Mouse (Mus musculus) right cerebral cortex, adult 18-20 months (tissue): ENCODE results near the gene Mettl23.

ENCODE experiments used
- DNase-seq: peaks from one replicate; pipeline ENCODE4 v3.0.0; 2022; ENCODE audit warnings: mixed read lengths

Gene Mettl23

DNA sequence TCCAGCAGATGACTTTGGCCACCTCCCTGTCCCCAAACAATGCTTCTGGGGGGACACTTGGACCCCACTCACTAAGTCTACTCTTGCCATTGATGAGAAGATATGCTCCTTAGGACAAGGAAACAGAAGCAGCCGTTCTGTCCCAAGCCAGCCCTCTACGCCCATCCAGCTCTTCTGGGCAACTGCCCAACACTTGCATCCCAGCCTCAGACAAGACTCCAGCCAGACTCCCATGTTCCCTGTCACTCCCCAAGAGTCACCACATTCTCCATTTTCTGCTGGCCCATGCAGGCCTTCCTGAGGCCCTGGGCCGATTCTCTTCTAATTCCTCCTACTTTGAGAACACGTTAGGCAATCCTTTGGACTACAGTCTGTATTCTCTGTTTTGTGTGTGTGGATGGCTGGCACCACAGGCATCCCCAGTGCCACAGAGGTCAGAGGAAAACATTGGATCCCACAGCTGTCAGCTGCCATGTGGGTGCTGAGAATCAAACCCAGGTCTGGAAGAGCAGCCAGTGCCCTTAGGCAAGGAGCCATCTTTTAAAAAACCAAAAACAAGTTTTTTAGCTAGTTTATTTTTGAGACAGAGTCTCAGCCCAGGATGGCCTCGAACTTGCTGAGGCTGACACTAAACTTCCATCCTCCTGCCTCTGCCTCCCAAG is 23.0 kb upstream of the Mettl23 start:
- no peak for DNase-seq

- DNase-seq, result no peak
These were observed 21.8 kb upstream of the Mettl23 start for GRCm38 (mm10) chr11:116821057-116821940.

DNA sequence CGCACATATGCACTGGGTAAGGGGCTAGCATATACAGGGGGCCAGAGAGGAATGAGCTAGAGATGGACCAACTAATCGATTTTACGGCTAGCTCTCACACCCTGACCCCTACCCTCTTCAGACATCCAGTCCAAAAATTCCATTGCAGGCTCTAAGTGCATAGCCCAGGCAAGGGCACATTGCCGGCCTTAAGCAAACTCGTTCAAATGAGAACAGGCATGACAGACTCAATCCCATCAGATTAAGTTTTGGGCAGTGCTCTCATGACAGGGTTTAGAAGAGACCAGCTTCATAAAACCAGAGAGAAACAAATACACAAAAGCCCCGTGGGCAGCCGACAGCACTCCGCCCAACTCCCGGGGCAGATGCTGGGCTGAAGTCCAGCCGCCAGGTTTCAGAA is 20.9 kb upstream of the Mettl23 start:
- no peak for DNase-seq

- peak; percentile 61 for DNase-seq
These were observed 20.5 kb upstream of the Mettl23 start for GRCm38 (mm10) chr11:116822626-116823025.

DNA sequence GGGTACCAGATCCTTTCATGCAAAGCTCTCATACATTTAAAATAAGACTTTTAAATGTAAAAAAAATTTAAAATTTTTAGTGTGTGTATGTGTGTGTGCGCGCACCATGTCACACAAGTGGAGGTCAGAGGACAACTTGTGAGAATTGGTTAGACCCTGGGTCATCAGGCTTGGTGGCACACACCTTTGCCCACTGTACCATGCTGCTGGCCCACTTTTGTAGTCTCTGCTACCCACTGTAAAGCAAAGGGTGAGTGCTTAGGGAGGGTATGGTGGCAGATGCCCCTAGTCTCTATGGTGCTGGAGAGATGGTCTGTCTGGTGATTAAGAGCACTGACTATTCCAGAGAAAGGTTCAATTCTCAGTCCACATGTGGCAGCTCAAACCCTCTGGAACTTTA is 19.8 kb upstream of the Mettl23 start:
- DNase-seq, result no peak

GRCm38 (mm10) chr11:116823885-116824284 is 19.2 kb upstream of the Mettl23 start:
- DNase-seq, result peak; percentile 61

- no peak for DNase-seq
These were observed 17.8 kb upstream of the Mettl23 start for GRCm38 (mm10) chr11:116825230-116825629.

DNA sequence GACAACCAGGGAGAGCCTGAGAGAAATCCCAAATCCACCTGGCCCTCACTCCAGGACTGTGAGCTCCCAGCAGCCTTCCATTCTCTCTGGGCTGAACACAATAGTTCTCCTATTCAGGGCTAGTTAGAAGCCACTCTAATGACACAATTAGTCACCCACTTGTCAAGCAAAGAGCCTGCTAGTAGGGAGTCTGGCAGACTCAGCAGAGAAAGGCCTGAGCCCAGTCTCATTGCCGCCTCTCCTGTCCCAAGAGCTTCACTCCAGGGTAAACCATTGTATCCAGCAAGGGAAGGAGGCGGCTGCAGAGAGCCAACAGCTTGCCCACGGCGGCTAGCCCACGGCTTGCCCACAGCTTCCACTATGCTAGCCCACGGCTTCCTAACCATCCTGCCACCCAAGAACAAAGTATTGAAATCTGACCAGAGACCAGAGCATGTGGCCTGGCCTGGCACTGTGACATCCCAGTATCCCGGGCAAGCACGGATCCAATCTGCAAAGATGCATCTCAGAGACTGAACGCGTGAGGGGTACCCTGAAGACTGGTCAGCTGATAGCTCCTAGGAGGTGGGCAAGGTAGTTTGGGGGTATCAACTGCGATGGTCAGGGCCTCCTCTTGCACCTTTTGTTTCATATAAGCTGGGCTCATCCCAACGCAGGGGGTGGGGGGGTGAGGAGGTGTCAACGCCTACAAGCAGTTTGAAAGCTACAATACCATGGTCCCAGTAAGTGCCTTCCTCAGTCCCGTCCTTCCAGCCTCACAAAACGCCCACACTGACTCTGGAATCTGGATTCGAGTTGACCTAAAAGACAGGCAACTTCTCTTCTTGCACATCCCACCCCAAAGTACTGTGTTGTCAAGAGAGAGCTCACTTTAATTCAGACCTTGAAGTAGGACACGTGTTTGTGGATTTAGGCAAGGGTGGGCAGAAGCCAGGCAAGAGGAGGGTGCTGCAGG is 16.3 kb upstream of the Mettl23 start:
- DNase-seq, result no peak

DNA sequence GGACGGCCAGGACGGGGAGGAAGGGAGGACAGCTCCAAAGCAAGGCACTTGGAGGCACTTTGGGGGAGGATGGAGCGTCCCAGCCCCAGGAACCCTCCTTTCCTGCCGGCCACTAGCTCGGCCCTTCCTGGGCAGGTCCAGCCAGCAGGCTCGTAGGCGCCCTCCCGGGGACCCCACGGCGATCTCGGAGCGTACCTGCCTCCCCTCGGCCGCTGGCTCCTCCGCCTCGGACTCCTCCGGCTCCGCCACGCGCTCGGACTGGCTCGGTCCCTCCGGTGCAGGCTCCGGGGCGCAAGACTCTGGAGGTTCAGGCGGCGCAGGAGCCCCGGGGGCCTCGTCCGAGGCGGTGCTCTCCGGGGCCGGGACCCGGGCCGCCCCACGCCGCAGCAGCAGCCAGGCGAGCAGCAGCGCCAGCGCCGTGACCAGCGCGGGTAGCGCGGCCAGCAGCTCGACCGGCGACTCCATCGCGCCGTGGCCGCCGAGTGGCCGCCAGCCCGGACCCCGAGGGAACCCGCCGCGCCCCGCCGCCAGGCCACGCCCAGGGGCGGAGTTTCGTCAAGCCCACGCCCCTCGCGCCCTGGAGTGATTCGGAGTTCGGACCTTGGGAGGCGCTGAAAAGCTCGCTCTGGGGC is 15.4 kb upstream of the Mettl23 start, which contains the start of gene Mxra7:
TSS of gene Mxra7 (minus strand) at position 513 of the 632 bp plus-strand sequence.
- peak; percentile 57 for DNase-seq

DNA sequence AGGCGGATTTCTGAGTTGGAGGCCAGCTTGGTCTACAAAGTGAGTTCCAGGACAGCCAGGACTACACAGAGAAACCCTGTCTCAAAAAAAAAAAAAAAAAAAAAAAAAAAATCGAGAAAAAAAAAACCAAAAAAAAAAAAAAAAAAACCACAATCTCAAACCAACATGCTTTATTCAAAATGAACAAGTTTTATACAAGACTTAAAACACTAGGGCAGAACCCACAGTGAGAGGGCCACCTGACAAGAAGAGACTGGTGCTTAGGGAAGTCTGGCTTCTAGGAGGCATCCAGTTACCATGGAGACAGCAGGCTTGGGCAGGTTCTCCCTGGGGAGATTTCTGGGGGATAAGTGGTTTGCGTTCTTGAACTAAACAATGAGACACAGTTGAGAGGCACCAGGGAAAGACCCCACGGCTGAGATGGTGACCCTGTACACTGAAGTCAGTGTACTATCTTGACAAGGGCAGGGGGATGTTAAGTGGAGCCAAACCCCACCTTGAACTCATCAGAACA is 10.8 kb upstream of the Mettl23 start:
- DNase-seq, result no peak

DNA sequence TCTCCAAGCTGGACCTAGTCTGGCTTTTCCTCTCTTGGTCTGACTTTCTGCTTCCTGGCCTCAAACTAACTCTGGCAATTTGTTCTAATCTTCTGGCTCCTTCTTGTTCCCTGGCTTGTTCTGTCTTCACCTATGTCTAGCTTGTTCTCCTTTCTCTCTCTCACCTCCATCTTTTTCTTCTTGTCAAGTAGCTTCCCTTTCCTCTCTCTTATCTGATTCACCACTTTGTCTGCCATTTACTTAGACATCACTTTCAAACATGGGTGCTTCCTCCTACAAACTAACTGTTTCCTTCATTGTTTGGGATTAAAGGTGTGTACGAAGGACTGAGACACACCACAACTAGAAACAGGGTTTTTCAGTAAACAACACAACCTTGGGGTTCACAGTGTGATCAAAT is 8.1 kb upstream of the Mettl23 start:
- DNase-seq, result no peak

DNA sequence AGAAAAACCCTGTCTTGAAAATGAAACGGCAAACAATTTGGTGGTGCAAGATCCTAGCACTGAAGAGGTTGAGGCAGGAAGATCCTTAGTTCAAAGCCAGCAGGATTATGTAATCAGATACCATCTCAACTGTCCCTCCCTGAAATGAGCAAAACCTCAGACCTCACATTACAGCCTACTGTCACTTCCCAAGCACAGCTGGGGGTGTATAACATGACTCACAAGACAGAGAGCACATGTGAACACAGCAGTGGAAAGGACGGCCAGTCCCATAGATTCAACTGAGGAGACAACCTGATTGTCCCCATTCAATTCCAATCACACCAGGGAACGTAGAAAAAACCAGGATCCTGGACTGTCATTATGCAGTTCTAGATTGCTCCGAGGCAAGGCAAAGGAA is 6.8 kb upstream of the Mettl23 start:
- no peak for DNase-seq

GRCm38 (mm10) chr11:116837441-116837840 is 5.6 kb upstream of the Mettl23 start:
- DNase-seq, result no peak

DNA sequence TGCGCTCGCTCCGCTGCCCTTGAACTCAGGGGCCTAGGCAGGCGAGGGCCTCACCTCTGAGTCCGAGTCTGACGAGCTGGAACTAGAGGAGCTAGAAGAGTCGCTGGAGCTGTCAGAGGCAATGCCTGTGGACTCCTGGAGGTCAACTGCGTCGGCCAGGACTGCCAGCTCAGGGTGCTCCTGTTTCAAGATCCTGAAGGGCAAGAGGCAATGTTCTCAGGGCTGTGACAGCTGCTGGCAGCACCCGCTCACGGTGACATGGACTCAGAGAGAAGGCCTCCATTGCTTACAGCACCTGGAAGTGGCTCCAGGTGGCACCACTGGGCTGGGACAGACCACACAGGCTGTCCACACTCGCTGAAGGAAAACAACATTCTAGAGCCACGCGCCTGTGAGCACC is 4.1 kb upstream of the Mettl23 start:
- no peak for DNase-seq

DNA sequence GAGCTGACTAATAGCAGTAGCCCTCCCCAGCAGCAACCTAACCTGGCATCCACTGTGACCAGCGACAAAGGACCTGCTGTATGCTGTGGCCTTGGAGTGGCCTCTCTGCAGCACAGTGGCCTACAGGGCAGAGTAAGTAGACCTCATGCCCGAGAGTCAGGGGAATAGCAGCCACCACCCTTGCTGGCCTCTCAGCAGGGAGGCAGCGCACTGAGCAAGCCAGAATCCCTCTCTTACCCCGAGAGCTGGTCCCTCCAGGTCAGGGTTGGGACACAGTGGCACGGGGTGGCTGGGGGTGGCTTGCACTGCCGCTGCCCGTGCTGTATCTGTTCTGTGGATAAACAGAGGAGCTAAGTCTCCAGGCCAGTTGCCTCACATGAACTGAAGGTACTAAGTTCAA is 3.5 kb upstream of the Mettl23 start:
- DNase-seq, result no peak

GRCm38 (mm10) chr11:116840748-116841147 is 2.3 kb upstream of the Mettl23 start:
- no peak for DNase-seq

DNA sequence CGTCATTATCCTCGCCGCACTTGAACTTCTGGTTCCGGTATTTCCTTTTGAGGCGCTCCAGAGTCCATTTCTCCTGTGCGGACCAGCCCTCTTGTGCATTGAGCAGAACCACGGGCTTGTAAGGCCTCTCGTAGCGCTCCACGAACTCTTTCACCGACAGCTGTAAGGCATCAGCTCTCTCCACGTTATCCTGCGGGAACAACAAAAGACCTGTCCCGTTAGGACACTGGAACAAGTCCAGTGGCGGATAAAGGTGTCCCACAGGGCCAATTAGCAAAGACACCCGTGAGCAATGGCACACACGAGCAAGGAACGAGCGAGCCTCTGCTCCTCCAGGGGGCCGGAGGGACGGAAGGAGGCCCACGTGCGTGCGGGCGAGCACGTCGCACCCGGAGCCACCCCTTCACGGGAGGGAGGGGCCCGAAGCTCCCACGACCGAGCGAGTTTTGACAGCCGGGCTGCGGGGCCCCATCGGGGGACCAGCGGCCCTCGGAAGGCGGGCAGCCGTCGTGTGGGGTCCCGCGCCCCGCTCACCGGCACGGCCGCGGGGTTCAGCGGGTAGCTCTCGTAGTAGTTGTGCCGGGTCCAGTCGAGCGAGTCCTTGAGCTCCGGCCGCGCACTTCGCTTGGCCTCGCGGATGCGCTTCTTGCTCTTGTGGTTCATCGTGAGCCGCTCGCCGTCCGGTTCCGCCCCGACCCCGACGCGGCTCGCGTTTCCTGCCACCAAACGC is 382 bp upstream of the Mettl23 start:
- peak; percentile 79 for DNase-seq

DNA sequence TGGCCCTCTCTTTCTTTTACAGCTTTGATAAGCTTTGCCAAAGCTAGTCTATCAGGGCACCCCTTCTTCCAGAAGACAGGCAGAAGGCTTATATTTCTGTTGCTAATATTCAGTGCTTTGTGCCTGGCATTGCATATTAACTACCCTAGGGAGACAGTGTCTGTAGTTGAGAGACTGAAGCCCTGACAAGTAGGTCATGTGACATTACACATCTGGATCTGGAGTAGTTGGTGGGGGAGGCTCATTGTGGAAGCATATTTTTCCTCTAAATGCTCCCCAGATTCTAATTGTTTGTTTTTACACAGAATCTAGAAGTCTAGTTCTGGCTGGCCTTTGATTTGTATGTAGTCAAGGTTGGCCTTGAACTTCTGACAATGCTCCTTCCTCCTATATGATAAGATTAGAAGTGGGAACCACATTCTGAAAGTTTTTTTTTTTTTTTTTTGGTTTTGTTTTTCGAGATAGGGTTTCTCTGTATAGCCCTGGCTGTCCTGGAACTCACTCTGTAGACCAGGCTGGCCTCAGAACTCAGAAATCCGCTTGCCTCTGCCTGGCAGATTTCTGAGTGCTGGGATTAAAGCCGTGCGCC is 3.6 kb downstream of the Mettl23 start:
- no peak for DNase-seq

DNA sequence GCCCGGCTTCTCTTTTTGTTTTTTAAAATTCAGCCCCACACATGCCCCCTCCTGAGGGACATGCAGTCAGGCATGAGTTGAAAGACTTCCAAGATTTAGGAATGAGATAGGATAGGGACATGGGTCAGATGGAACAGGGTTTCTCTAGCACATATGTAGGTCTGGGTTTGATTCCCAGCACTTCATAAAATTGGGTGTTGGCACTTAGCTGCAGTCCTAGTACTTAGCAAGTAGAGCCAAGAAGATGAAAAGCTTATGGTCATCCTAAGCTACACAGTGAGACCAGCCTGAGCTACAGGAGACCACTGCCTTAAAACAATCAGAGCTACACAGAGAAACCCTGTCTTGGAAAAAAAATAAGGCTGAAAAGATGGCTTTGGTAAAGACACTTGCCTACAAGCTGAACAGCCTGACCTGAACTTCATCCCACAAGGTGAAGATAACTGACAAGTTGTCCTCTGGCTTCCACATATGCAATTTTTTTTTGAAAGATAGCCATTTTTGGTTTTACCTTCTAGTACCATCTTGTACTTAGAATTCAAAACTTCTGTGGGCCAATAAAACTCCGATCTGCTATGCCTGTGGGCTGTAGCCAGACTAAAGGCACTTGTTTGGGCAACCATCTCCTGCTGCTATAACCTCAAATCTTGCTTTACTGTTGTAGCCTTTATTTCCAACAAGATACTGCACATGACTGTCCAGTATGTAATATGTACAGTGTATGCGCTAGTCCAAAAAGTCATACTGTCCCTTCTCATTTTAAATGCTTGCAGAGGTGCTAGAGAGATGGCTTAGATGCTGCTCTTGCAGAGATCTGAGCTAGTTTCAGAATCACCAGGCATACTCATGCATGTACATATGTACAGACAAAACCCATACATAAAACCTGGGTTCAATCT is 4.4 kb downstream of the Mettl23 start:
- no peak for DNase-seq
